In the genomic region with DNA sequence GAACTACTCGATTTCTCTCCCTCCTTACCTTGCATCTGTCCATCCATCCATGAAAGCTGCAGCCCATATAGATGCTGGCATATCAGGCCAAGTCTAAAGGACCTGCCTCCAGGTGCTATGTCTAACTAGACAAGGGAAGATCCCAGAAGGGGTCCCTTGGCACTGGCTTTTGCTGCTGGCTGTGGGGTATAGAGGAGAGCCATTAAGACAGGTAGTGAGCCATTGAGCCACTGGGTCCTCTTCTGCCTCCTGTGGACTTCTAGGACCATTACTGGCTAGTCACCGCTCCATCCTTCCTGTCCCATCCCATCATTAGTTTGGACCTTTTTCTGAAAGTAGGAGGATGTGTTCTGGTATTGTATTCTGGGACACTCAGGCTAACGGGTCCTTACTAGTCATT, we compare ENCODE assay signal across 25 mouse cellular contexts.
DNase-seq lines count a peak whose midpoint lies in the region; ATAC-seq and TF ChIP-seq lines count a peak whose summit lies in the region.
"Had no signal": no experiment of that assay in that cellular context is flagged by ENCODE, and none has a peak within 500 bp of the region (broad histone marks: within the 10 kb centered on the region; RNA-seq: fewer than 3 reads in every experiment).

No protein-coding gene starts in this region.

- H3K27me3 ChIP-seq in forebrain, embryonic 10.5 days (ENCODE audit: poor library complexity, severe bottlenecking), result no peaks in the 10 kb centered on the region
- H3K27me3 ChIP-seq in forebrain, embryonic 12.5 days, result no peaks in the 10 kb centered on the region
- no peaks in the 10 kb centered on the region for H3K27me3 ChIP-seq in megakaryocyte, embryonic 14.5 days (replicated peaks)
- no peaks in the 10 kb centered on the region for H3K27me3 ChIP-seq in liver, embryonic 14.5 days (ENCODE audit: control insufficient read depth, insufficient read depth, low read length)
- H3K27me3 ChIP-seq: embryonic facial prominence, embryonic 12.5 days; hindbrain, embryonic 13.5 days; limb, embryonic 15.5 days; lung, embryonic 15.5 days; midbrain, embryonic 12.5 days; neural tube, embryonic 13.5 days had no signal

- intact Hi-C loops in left cerebral cortex, postnatal 36 days (cut with DNase I), result no loop called here

- H3K4me2 ChIP-seq in forebrain, embryonic 12.5 days, result no peak overlapping the region
- peak overlapping the region; percentile 66 for H3K4me2 ChIP-seq in liver, embryonic 14.5 days (ENCODE audit: low read depth)
- H3K4me2 ChIP-seq: embryonic facial prominence, embryonic 12.5 days; hindbrain, embryonic 13.5 days; limb, embryonic 15.5 days; lung, embryonic 15.5 days; midbrain, embryonic 12.5 days; neural tube, embryonic 13.5 days had no signal

- 0 out of 2 replicates have a peak, but pooled peaks cover 10% of the 10 kb centered on the region for H3K36me3 ChIP-seq in forebrain, embryonic 10.5 days (replicated peaks)
- H3K36me3 ChIP-seq in forebrain, embryonic 12.5 days (replicated peaks), result no peaks in the 10 kb centered on the region
- H3K36me3 ChIP-seq in megakaryocyte, embryonic 14.5 days (replicated peaks; ENCODE audit: low read length), result peaks cover 72% of the 10 kb centered on the region
- H3K36me3 ChIP-seq in liver, embryonic 14.5 days (replicated peaks; ENCODE audit: control insufficient read depth, insufficient read depth, low read depth), result no peaks in the 10 kb centered on the region; the same call in 1 of the 2 replicates
- H3K36me3 ChIP-seq: embryonic facial prominence, embryonic 12.5 days; hindbrain, embryonic 13.5 days; limb, embryonic 15.5 days; lung, embryonic 15.5 days; midbrain, embryonic 12.5 days; neural tube, embryonic 13.5 days had no signal

- H3K4me1 ChIP-seq in forebrain, embryonic 10.5 days, result peaks cover 10% of the 10 kb centered on the region
- peaks cover 5% of the 10 kb centered on the region; the same call in 1 of the 2 replicates for H3K4me1 ChIP-seq in forebrain, embryonic 12.5 days
- H3K4me1 ChIP-seq in megakaryocyte, embryonic 14.5 days, result peaks cover 59% of the 10 kb centered on the region
- peaks cover 64 to 65% of the 10 kb centered on the region in 2 experiments for H3K4me1 ChIP-seq in liver, embryonic 14.5 days (replicated peaks; ENCODE audit: control insufficient read depth in 2 of 2, insufficient read depth in 2 of 2, low read length in 1 of 2)
- H3K4me1 ChIP-seq: embryonic facial prominence, embryonic 12.5 days; limb, embryonic 10.5 days; limb, embryonic 15.5 days; lung, embryonic 15.5 days; midbrain, embryonic 12.5 days; neural tube, embryonic 13.5 days had no signal

- ATAC-seq in forebrain, embryonic 12.5 days (ENCODE audit: low FRiP score), result no peak
- no peak for ATAC-seq in megakaryocyte, adult 5-6 weeks (ENCODE audit: poor library complexity, severe bottlenecking)
- no peak for ATAC-seq in liver, embryonic 14.5 days (ENCODE audit: insufficient read depth)
- ATAC-seq: forebrain, embryonic 14.5 days had no signal

- TF ChIP-seq CTCF in liver, embryonic 14.5 days (IDR thresholded peaks at IDR 0.05; ENCODE audit: low read depth), result peak; percentile 30; the same call in 1 of the 2 replicates

- no peak for TF ChIP-seq EP300 in liver, embryonic 14.5 days (IDR thresholded peaks at IDR 0.05; ENCODE audit: low read depth)

- no peak for DNase-seq in forebrain, embryonic 10.5 days (ENCODE audit: extremely low spot score, low spot score)
- no peak for DNase-seq in liver, embryonic 14.5 days (ENCODE audit: low read depth in 3 of 3, low spot score in 3 of 3)
- no peak for DNase-seq in left cerebral cortex, postnatal 36 days (ENCODE audit: low spot score in 2 of 2)
- no peak for DNase-seq in embryo, embryonic 9.5 days (ENCODE audit: extremely low spot score)
- DNase-seq: cerebellum, adult 8-10 months; cerebellum, postnatal 25 days; gastrocnemius, postnatal 36 days; heart, postnatal 4 days; kidney, adult 9 months; kidney, postnatal 10 days; layer of hippocampus, postnatal 36 days; right cerebral cortex, postnatal 4 days; thymus, adult 2 months; thymus, postnatal 36 days had no signal

- WGBS in forebrain, embryonic 10.5 days, result 92% methylated on average over 3 of the region's 3 CpGs
- WGBS in forebrain, embryonic 12.5 days, result 88% methylated on average over 3 of the region's 3 CpGs
- WGBS in liver, embryonic 14.5 days (ENCODE audit: insufficient replicate concordance), result 20% methylated on average over 3 of the region's 3 CpGs

- H3K9ac ChIP-seq in forebrain, embryonic 12.5 days, result no peak overlapping the region
- H3K9ac ChIP-seq in liver, embryonic 14.5 days (replicated peaks), result peak overlapping the region; percentile 14
- H3K9ac ChIP-seq: embryonic facial prominence, embryonic 12.5 days; hindbrain, embryonic 13.5 days; limb, embryonic 15.5 days; lung, embryonic 15.5 days; midbrain, embryonic 12.5 days; neural tube, embryonic 13.5 days had no signal

- H3K9me3 ChIP-seq in forebrain, embryonic 10.5 days, result no peaks in the 10 kb centered on the region
- H3K9me3 ChIP-seq in forebrain, embryonic 12.5 days, result no peaks in the 10 kb centered on the region
- no peaks in the 10 kb centered on the region for H3K9me3 ChIP-seq in megakaryocyte, embryonic 14.5 days
- no peaks in the 10 kb centered on the region for H3K9me3 ChIP-seq in liver, embryonic 14.5 days (ENCODE audit: control insufficient read depth, low read length)
- H3K9me3 ChIP-seq: embryonic facial prominence, embryonic 12.5 days; hindbrain, embryonic 13.5 days; limb, embryonic 10.5 days; limb, embryonic 15.5 days; lung, embryonic 15.5 days; midbrain, embryonic 12.5 days; neural tube, embryonic 13.5 days had no signal

- H3K27ac ChIP-seq in forebrain, embryonic 10.5 days, result 0 out of 2 replicates have a peak overlapping the region, but pooled peaks have one; percentile 12
- H3K27ac ChIP-seq in forebrain, embryonic 12.5 days, result no peak overlapping the region
- peak overlapping the region; percentile 83 for H3K27ac ChIP-seq in liver, embryonic 14.5 days
- H3K27ac ChIP-seq: embryonic facial prominence, embryonic 12.5 days; hindbrain, embryonic 13.5 days; limb, embryonic 10.5 days; limb, embryonic 15.5 days; lung, embryonic 15.5 days; midbrain, embryonic 12.5 days; neural tube, embryonic 13.5 days had no signal

- H3K4me3 ChIP-seq in forebrain, embryonic 10.5 days, result no peak overlapping the region
- H3K4me3 ChIP-seq in forebrain, embryonic 12.5 days (replicated peaks), result no peak overlapping the region
- peak overlapping the region; percentile 14 for H3K4me3 ChIP-seq in megakaryocyte, embryonic 14.5 days (replicated peaks)
- no peak overlapping the region; a peak in 1 of 4 replicates for H3K4me3 ChIP-seq in liver, embryonic 14.5 days (ENCODE audit: insufficient read depth in 1 of 2, low read depth in 2 of 2, low read length in 2 of 2)
- H3K4me3 ChIP-seq: embryonic facial prominence, embryonic 12.5 days; hindbrain, embryonic 13.5 days; limb, embryonic 10.5 days; limb, embryonic 15.5 days; lung, embryonic 15.5 days; midbrain, embryonic 12.5 days; neural tube, embryonic 13.5 days had no signal
